Mouse (Mus musculus): Measurements from ENCODE around the gene Cdc42bpa. TPM values are rescaled to one million over a fixed set of nuclear protein-coding genes. Genes with fewer than 3 reads are reported as not detected.

Cdc42bpa gene
- total RNA-seq, 2 experiments from 2014 or later, result 25.9 to 27.8 TPM

- DNase-seq, result no peak
- intact Hi-C loops (cut with DNase I), result no loop called here
- Histone ChIP-seq H3K27ac (no peak overlapping the region), H3K4me3 (no peak overlapping the region)
- TF ChIP-seq CTCF (IDR thresholded peaks at IDR 0.05), result no peak
Measured at GRCm38 (mm10) chr1:180161566-180162355, 201.5 kb downstream of the Cdc42bpa start.

GRCm38 (mm10) chr1:180162986-180163385 lies 202.7 kb downstream of the Cdc42bpa start:
- Histone ChIP-seq H3K27ac (peak overlapping the region; percentile 72), H3K4me3 (no peak overlapping the region)
- no peak for TF ChIP-seq CTCF (IDR thresholded peaks at IDR 0.05)
- intact Hi-C loops (cut with DNase I), result no loop called here
- peak; percentile 26 for DNase-seq

GRCm38 (mm10) chr1:180166533-180166932 lies 206.3 kb downstream of the Cdc42bpa start:
- peak; percentile 18 for DNase-seq
- no peak for TF ChIP-seq CTCF (IDR thresholded peaks at IDR 0.05)
- H3K4me3 ChIP-seq, result no peak overlapping the region
- H3K27ac ChIP-seq, result no peak overlapping the region
- intact Hi-C loops (cut with DNase I), result no loop called here

- no peak overlapping the region for H3K4me3 ChIP-seq
- H3K27ac ChIP-seq, result 0 out of 2 replicates have a peak overlapping the region, but pooled peaks have one; percentile 24
- no peak for TF ChIP-seq CTCF (IDR thresholded peaks at IDR 0.05)
- DNase-seq, result peak; percentile 40
- intact Hi-C loops (cut with DNase I), result no loop called here
Measured at GRCm38 (mm10) chr1:180168294-180168693, 208.0 kb downstream of the Cdc42bpa start.

GRCm38 (mm10) chr1:180169161-180169560 lies 208.9 kb downstream of the Cdc42bpa start:
- H3K4me3 ChIP-seq, result no peak overlapping the region
- intact Hi-C loops (cut with DNase I), result no loop called here
- no peak for TF ChIP-seq CTCF (IDR thresholded peaks at IDR 0.05)
- DNase-seq, result peak; percentile 25
- H3K27ac ChIP-seq, result no peak overlapping the region; the same call in 1 of the 2 replicates

GRCm38 (mm10) chr1:180170071-180170470 lies 209.8 kb downstream of the Cdc42bpa start:
- no peak for TF ChIP-seq CTCF (IDR thresholded peaks at IDR 0.05)
- H3K27ac ChIP-seq, result 0 out of 2 replicates have a peak overlapping the region, but pooled peaks have one; percentile 88
- peak; percentile 18 for DNase-seq
- H3K4me3 ChIP-seq, result no peak overlapping the region
- intact Hi-C loops (cut with DNase I), result no loop called here

GRCm38 (mm10) chr1:180171883-180172282 lies 211.6 kb downstream of the Cdc42bpa start:
- Histone ChIP-seq H3K4me3 (no peak overlapping the region), H3K27ac (peak overlapping the region; percentile 88)
- intact Hi-C loops (cut with DNase I), result no loop called here
- no peak for TF ChIP-seq CTCF (IDR thresholded peaks at IDR 0.05)
- DNase-seq, result peak; percentile 81

- no peak for DNase-seq
- peak overlapping the region; percentile 88 for H3K27ac ChIP-seq
- H3K4me3 ChIP-seq, result peak overlapping the region; percentile 25; the same call in 1 of the 2 replicates
- no peak for TF ChIP-seq CTCF (IDR thresholded peaks at IDR 0.05)
- intact Hi-C loops (cut with DNase I), result no loop called here
Measured at GRCm38 (mm10) chr1:180172600-180172999, 212.3 kb downstream of the Cdc42bpa start.

- TF ChIP-seq CTCF (IDR thresholded peaks at IDR 0.05), result no peak
- H3K4me3 ChIP-seq, result no peak overlapping the region; the same call in 1 of the 2 replicates
- H3K27ac ChIP-seq, result peak overlapping the region; percentile 88
- intact Hi-C loops (cut with DNase I), result no loop called here
- peak; percentile 73 for DNase-seq
Measured at GRCm38 (mm10) chr1:180173017-180173416, 212.7 kb downstream of the Cdc42bpa start.

- DNase-seq, result peak; percentile 34
- no peak for TF ChIP-seq CTCF (IDR thresholded peaks at IDR 0.05)
- H3K27ac ChIP-seq, result peak overlapping the region; percentile 88
- intact Hi-C loops (cut with DNase I), result no loop called here
- no peak overlapping the region for H3K4me3 ChIP-seq
Measured at GRCm38 (mm10) chr1:180174718-180175117, 214.4 kb downstream of the Cdc42bpa start.

GRCm38 (mm10) chr1:180175167-180175566 lies 214.9 kb downstream of the Cdc42bpa start:
- TF ChIP-seq CTCF (IDR thresholded peaks at IDR 0.05), result peak; percentile 69
- no peak overlapping the region; the same call in 1 of the 2 replicates for H3K4me3 ChIP-seq
- DNase-seq, result peak; percentile 22
- intact Hi-C loops (cut with DNase I), result no loop called here
- peak overlapping the region; percentile 99 for H3K27ac ChIP-seq

GRCm38 (mm10) chr1:180175635-180176034 lies 215.4 kb downstream of the Cdc42bpa start:
- Histone ChIP-seq H3K4me3 (peak overlapping the region; percentile 47; the same call in 1 of the 2 replicates), H3K27ac (peak overlapping the region; percentile 99)
- DNase-seq, result peak; percentile 24
- intact Hi-C loops (cut with DNase I), result loop anchor here (2.0 kb wide), 1 partner anchor 15 kb away; no protein-coding TSS in a partner anchor
- no peak for TF ChIP-seq CTCF (IDR thresholded peaks at IDR 0.05)

- peak; percentile 18 for DNase-seq
- intact Hi-C loops (cut with DNase I), result loop anchor here (1.0 to 2.0 kb wide), 2 partner anchors 14 to 39 kb away; no protein-coding TSS in a partner anchor
- H3K4me3 ChIP-seq, result peak overlapping the region; percentile 47
- no peak for TF ChIP-seq CTCF (IDR thresholded peaks at IDR 0.05)
- H3K27ac ChIP-seq, result peak overlapping the region; percentile 99
Measured at GRCm38 (mm10) chr1:180176784-180177183, 216.5 kb downstream of the Cdc42bpa start.

Data from gastrocnemius, adult 2 months (tissue).